19 mouse cellular contexts compared by ENCODE assay signal in genomic region chr17:35024261-35024660, GRCm38 (mm10). TPM values are rescaled to one million over a fixed set of nuclear protein-coding genes. Genes with fewer than 3 reads are reported as not detected.
DNase-seq lines count a peak whose midpoint lies in the region; ATAC-seq and TF ChIP-seq lines count a peak whose summit lies in the region.
"Had no signal": no experiment of that assay in that cellular context is flagged by ENCODE, and none has a peak within 500 bp of the region (broad histone marks: within the 10 kb centered on the region; RNA-seq: fewer than 3 reads in every experiment).

No protein-coding gene starts in this region.

- H3K9ac ChIP-seq in forebrain, embryonic 11.5 days (ENCODE audit: low read length): no peak overlapping the region
- H3K9ac ChIP-seq in forebrain, embryonic 15.5 days (replicated peaks): no peak overlapping the region
- peak overlapping the region; percentile 14; the same call in 1 of the 2 replicates for H3K9ac ChIP-seq in hindbrain, embryonic 12.5 days
- H3K9ac ChIP-seq in hindbrain, embryonic 16.5 days (ENCODE audit: low read depth, low read length): no peak overlapping the region
- H3K9ac ChIP-seq in MEL (ENCODE audit: control insufficient read depth, low read depth, low read length, poor library complexity, severe bottlenecking): peak overlapping the region; percentile 77
- peak overlapping the region; percentile 45; the same call in 1 of the 2 replicates for H3K9ac ChIP-seq in liver, embryonic 13.5 days
- H3K9ac ChIP-seq: embryonic facial prominence, embryonic 12.5 days; forebrain, embryonic 13.5 days; midbrain, embryonic 12.5 days; stomach, embryonic 15.5 days had no signal

- ATAC-seq in forebrain, embryonic 11.5 days (replicated peaks; ENCODE audit: low FRiP score): no peak
- ATAC-seq in forebrain, embryonic 15.5 days (replicated peaks): no peak
- no peak for ATAC-seq in hindbrain, embryonic 12.5 days (ENCODE audit: low FRiP score)
- no peak for ATAC-seq in hindbrain, embryonic 16.5 days
- no peak for ATAC-seq in liver, embryonic 13.5 days (ENCODE audit: low read depth)
- ATAC-seq: forebrain, embryonic 13.5 days had no signal

- no peak overlapping the region for H3K4me2 ChIP-seq in forebrain, embryonic 11.5 days (ENCODE audit: low read depth, low read length, severe bottlenecking)
- H3K4me2 ChIP-seq in forebrain, embryonic 15.5 days (replicated peaks): no peak overlapping the region
- H3K4me2 ChIP-seq in hindbrain, embryonic 12.5 days (replicated peaks): no peak overlapping the region
- no peak overlapping the region for H3K4me2 ChIP-seq in hindbrain, embryonic 16.5 days (ENCODE audit: low read length)
- H3K4me2 ChIP-seq in liver, embryonic 13.5 days: no peak overlapping the region
- H3K4me2 ChIP-seq: embryonic facial prominence, embryonic 12.5 days; forebrain, embryonic 13.5 days; midbrain, embryonic 12.5 days; stomach, embryonic 15.5 days had no signal

- H3K27ac ChIP-seq in forebrain, embryonic 11.5 days (ENCODE audit: low read depth, low read length): no peak overlapping the region
- no peak overlapping the region for H3K27ac ChIP-seq in forebrain, embryonic 15.5 days (replicated peaks)
- no peak overlapping the region for H3K27ac ChIP-seq in hindbrain, embryonic 12.5 days
- H3K27ac ChIP-seq in hindbrain, embryonic 16.5 days (ENCODE audit: low read depth, low read length): no peak overlapping the region
- H3K27ac ChIP-seq in MEL (ENCODE audit: control insufficient read depth, low read depth, low read length): peak overlapping the region; percentile 96
- H3K27ac ChIP-seq in liver, embryonic 13.5 days: 0 out of 2 replicates have a peak overlapping the region, but pooled peaks have one; percentile 58
- H3K27ac ChIP-seq: embryonic facial prominence, embryonic 12.5 days; forebrain, embryonic 13.5 days; midbrain, embryonic 12.5 days; stomach, embryonic 15.5 days had no signal

- peaks cover 13% of the 10 kb centered on the region for H3K4me1 ChIP-seq in forebrain, embryonic 11.5 days (replicated peaks; ENCODE audit: control insufficient read depth, insufficient read depth, low read length)
- H3K4me1 ChIP-seq in forebrain, embryonic 15.5 days: peaks cover 29% of the 10 kb centered on the region
- peaks cover 28% of the 10 kb centered on the region for H3K4me1 ChIP-seq in hindbrain, embryonic 12.5 days
- peaks cover 11% of the 10 kb centered on the region for H3K4me1 ChIP-seq in hindbrain, embryonic 16.5 days (ENCODE audit: control insufficient read depth, insufficient read depth, low read depth, low read length)
- H3K4me1 ChIP-seq in MEL (ENCODE audit: control insufficient read depth in 1 of 2, insufficient read depth in 2 of 2, low read length in 2 of 2): peaks cover 17 to 64% of the 10 kb centered on the region in 2 experiments; a peak in 3 of 4 replicates
- H3K4me1 ChIP-seq in liver, embryonic 13.5 days (replicated peaks): peaks cover 81% of the 10 kb centered on the region

- no peak for TF ChIP-seq RAD21 in MEL (IDR thresholded peaks at IDR 0.05; ENCODE audit: low read depth, low read length)

- DNase-seq in forebrain, embryonic 11.5 days (ENCODE audit: low spot score): peak; percentile 40
- DNase-seq in MEL (ENCODE audit: low read depth, low spot score): peak; percentile 50
- no peak for DNase-seq in liver, embryonic 13.5 days
- DNase-seq in adrenal gland, postnatal 25 days: no peak
- DNase-seq in right cerebral cortex, postnatal 10 days (ENCODE audit: low spot score in 2 of 2): no peak
- DNase-seq: adrenal gland, adult 8-10 months; cerebellum, adult 9-11 months; kidney, adult 11 months; kidney, postnatal 36 days; left cerebral cortex, postnatal 4 days; thymus, postnatal 36 days had no signal

- no peaks in the 10 kb centered on the region; the same call in 1 of the 2 replicates for H3K36me3 ChIP-seq in forebrain, embryonic 11.5 days (ENCODE audit: control insufficient read depth, insufficient read depth, low read length)
- H3K36me3 ChIP-seq in forebrain, embryonic 15.5 days: no peaks in the 10 kb centered on the region
- no peaks in the 10 kb centered on the region for H3K36me3 ChIP-seq in hindbrain, embryonic 12.5 days
- H3K36me3 ChIP-seq in hindbrain, embryonic 16.5 days (ENCODE audit: control insufficient read depth, insufficient read depth, low read length): no peaks in the 10 kb centered on the region
- peaks cover 0 to 50% of the 10 kb centered on the region in 2 experiments; a peak in 2 of 4 replicates for H3K36me3 ChIP-seq in MEL (ENCODE audit: control insufficient read depth in 1 of 2, insufficient read depth in 2 of 2, low read length in 2 of 2)
- no peaks in the 10 kb centered on the region for H3K36me3 ChIP-seq in liver, embryonic 13.5 days
- H3K36me3 ChIP-seq: embryonic facial prominence, embryonic 12.5 days; midbrain, embryonic 12.5 days; stomach, embryonic 15.5 days had no signal

- no peak for TF ChIP-seq CTCF in MEL (IDR thresholded peaks at IDR 0.05 in 2 of 3, conservative IDR thresholded peaks at IDR 0.05 in 1 of 3; ENCODE audit: control insufficient read depth in 1 of 3, insufficient read depth in 1 of 3, low read depth in 2 of 3, low read length in 3 of 3, poor library complexity in 1 of 3, severe bottlenecking in 1 of 3)

- no peaks in the 10 kb centered on the region for H3K27me3 ChIP-seq in forebrain, embryonic 11.5 days (ENCODE audit: control insufficient read depth, insufficient read depth, low read length)
- no peaks in the 10 kb centered on the region for H3K27me3 ChIP-seq in forebrain, embryonic 15.5 days
- H3K27me3 ChIP-seq in hindbrain, embryonic 12.5 days: no peaks in the 10 kb centered on the region; the same call in 1 of the 2 replicates
- H3K27me3 ChIP-seq in hindbrain, embryonic 16.5 days (replicated peaks; ENCODE audit: control insufficient read depth, insufficient read depth, low read length): no peaks in the 10 kb centered on the region
- no peaks in the 10 kb centered on the region for H3K27me3 ChIP-seq in MEL (ENCODE audit: control insufficient read depth in 1 of 2, insufficient read depth in 2 of 2, low read length in 2 of 2)
- H3K27me3 ChIP-seq in liver, embryonic 13.5 days: no peaks in the 10 kb centered on the region
- H3K27me3 ChIP-seq: embryonic facial prominence, embryonic 12.5 days; forebrain, embryonic 13.5 days; midbrain, embryonic 12.5 days; stomach, embryonic 15.5 days had no signal

- no peak for TF ChIP-seq EP300 in MEL (IDR thresholded peaks at IDR 0.05; ENCODE audit: low read depth in 1 of 2, low read length in 2 of 2)

- WGBS in forebrain, embryonic 11.5 days: 78% methylated on average over 13 of the region's 13 CpGs
- WGBS in forebrain, embryonic 15.5 days: 79% methylated on average over 13 of the region's 13 CpGs
- 71% methylated on average over 13 of the region's 13 CpGs for WGBS in hindbrain, embryonic 12.5 days
- WGBS in hindbrain, embryonic 16.5 days: 75% methylated on average over 13 of the region's 13 CpGs
- WGBS in liver, embryonic 13.5 days (ENCODE audit: insufficient replicate concordance): 48% methylated on average over 12 of the region's 13 CpGs

- no peak; a peak in 1 of 4 replicates for TF ChIP-seq POLR2A in MEL (IDR thresholded peaks at IDR 0.05; ENCODE audit: control insufficient read depth in 1 of 2, insufficient read depth in 1 of 2, low read depth in 1 of 2, low read length in 2 of 2, poor library complexity in 1 of 2)

- H3K4me3 ChIP-seq in forebrain, embryonic 11.5 days (ENCODE audit: low read depth, low read length): no peak overlapping the region
- H3K4me3 ChIP-seq in forebrain, embryonic 15.5 days: no peak overlapping the region
- no peak overlapping the region for H3K4me3 ChIP-seq in hindbrain, embryonic 12.5 days
- H3K4me3 ChIP-seq in hindbrain, embryonic 16.5 days (ENCODE audit: low read length): no peak overlapping the region
- H3K4me3 ChIP-seq in MEL (ENCODE audit: control insufficient read depth in 1 of 2, insufficient read depth in 1 of 2, low read depth in 2 of 2, low read length in 2 of 2): peak overlapping the region; percentile 54 to 66; a peak in 3 of 4 replicates
- H3K4me3 ChIP-seq in liver, embryonic 13.5 days (replicated peaks): no peak overlapping the region
- H3K4me3 ChIP-seq: embryonic facial prominence, embryonic 12.5 days; forebrain, embryonic 13.5 days; midbrain, embryonic 12.5 days; stomach, embryonic 15.5 days had no signal

- H3K9me3 ChIP-seq in forebrain, embryonic 11.5 days (ENCODE audit: control insufficient read depth, low read length): no peaks in the 10 kb centered on the region
- H3K9me3 ChIP-seq in forebrain, embryonic 15.5 days: no peaks in the 10 kb centered on the region
- no peaks in the 10 kb centered on the region for H3K9me3 ChIP-seq in hindbrain, embryonic 12.5 days (replicated peaks)
- no peaks in the 10 kb centered on the region for H3K9me3 ChIP-seq in hindbrain, embryonic 16.5 days (ENCODE audit: control insufficient read depth, low read length)
- no peaks in the 10 kb centered on the region for H3K9me3 ChIP-seq in MEL (replicated peaks; ENCODE audit: insufficient read depth, low read length)
- H3K9me3 ChIP-seq in liver, embryonic 13.5 days (replicated peaks): no peaks in the 10 kb centered on the region
- H3K9me3 ChIP-seq: embryonic facial prominence, embryonic 12.5 days; forebrain, embryonic 13.5 days; midbrain, embryonic 12.5 days; stomach, embryonic 15.5 days had no signal

- peaks cover 39% of the 10 kb centered on the region for H3K79me2 ChIP-seq in MEL (ENCODE audit: control insufficient read depth, insufficient read depth, low read length, poor library complexity)

RNA-seq across cellular contexts. Expression of gene Sapcd1, which starts 3.6 kb away (rescaled TPM):
- 4.0 and 4.1 TPM in 2 replicates for polyA plus RNA-seq in forebrain, embryonic 11.5 days (2014; fragmentation: Nextera tagmentation; extraction: Ambion mirVana)
- 5.8 and 5.9 TPM in 2 replicates for polyA plus RNA-seq in forebrain, embryonic 15.5 days (2015; fragmentation: Nextera tagmentation; extraction: Ambion mirVana)
- 2.4 and 3.6 TPM in 2 replicates for polyA plus RNA-seq in hindbrain, embryonic 12.5 days (2016; fragmentation: Nextera tagmentation; extraction: Ambion mirVana)
- 1.7 TPM in 2 replicates for polyA plus RNA-seq in hindbrain, embryonic 16.5 days (2015; fragmentation: Nextera tagmentation; extraction: Ambion mirVana)
- 161 and 164 TPM in 2 replicates for total RNA-seq in MEL (2012; rRNA removed)
- 100 to 1,000 TPM in 1 of 2 experiments, not detected in 1; 124 TPM for polyA plus RNA-seq in MEL (2012; ENCODE audit: insufficient read depth in 1 of 2, insufficient read length in 2 of 2, low read depth in 1 of 2, low replicate concordance in 2 of 2, missing spikeins in 1 of 2)
- 2.5 and 2.8 TPM in 2 replicates for polyA plus RNA-seq in liver, embryonic 13.5 days (2015; fragmentation: Nextera tagmentation; extraction: Ambion mirVana)
- total RNA-seq in adrenal gland, postnatal 25 days (2021): 0.61 TPM in 1 of 2 replicates, not detected in the other
- total RNA-seq: gastrocnemius, adult 8-10 months had no signal

RNA-seq across cellular contexts. Expression of gene Vwa7, which starts 7.9 kb away (rescaled TPM):
- polyA plus RNA-seq in forebrain, embryonic 11.5 days (2014; fragmentation: Nextera tagmentation; extraction: Ambion mirVana): 0.15 and 0.27 TPM in 2 replicates
- polyA plus RNA-seq in forebrain, embryonic 15.5 days (2015; fragmentation: Nextera tagmentation; extraction: Ambion mirVana): 0.14 and 0.28 TPM in 2 replicates
- polyA plus RNA-seq in hindbrain, embryonic 12.5 days (2016; fragmentation: Nextera tagmentation; extraction: Ambion mirVana): 0.12 and 0.20 TPM in 2 replicates
- 0.08 and 0.19 TPM in 2 replicates for polyA plus RNA-seq in hindbrain, embryonic 16.5 days (2015; fragmentation: Nextera tagmentation; extraction: Ambion mirVana)
- total RNA-seq in MEL (2012; rRNA removed): 9.7 and 10.4 TPM in 2 replicates
- 1 to 10 TPM in 1 of 2 experiments, not detected in 1; 9.8 TPM for polyA plus RNA-seq in MEL (2012; ENCODE audit: insufficient read depth in 1 of 2, insufficient read length in 2 of 2, low read depth in 1 of 2, low replicate concordance in 2 of 2, missing spikeins in 1 of 2)
- polyA plus RNA-seq in liver, embryonic 13.5 days (2015; fragmentation: Nextera tagmentation; extraction: Ambion mirVana): 0.08 TPM in 2 replicates
- total RNA-seq in adrenal gland, postnatal 25 days (2021): 0.57 and 0.97 TPM in 2 replicates

RNA-seq across cellular contexts. Expression of gene Msh5, which starts 22.3 kb away (rescaled TPM):
- polyA plus RNA-seq in forebrain, embryonic 11.5 days (2014; fragmentation: Nextera tagmentation; extraction: Ambion mirVana): 5.8 and 7.9 TPM in 2 replicates
- 2.8 and 3.2 TPM in 2 replicates for polyA plus RNA-seq in forebrain, embryonic 15.5 days (2015; fragmentation: Nextera tagmentation; extraction: Ambion mirVana)
- polyA plus RNA-seq in hindbrain, embryonic 12.5 days (2016; fragmentation: Nextera tagmentation; extraction: Ambion mirVana): 3.0 and 3.1 TPM in 2 replicates
- 1.8 and 2.5 TPM in 2 replicates for polyA plus RNA-seq in hindbrain, embryonic 16.5 days (2015; fragmentation: Nextera tagmentation; extraction: Ambion mirVana)
- 17.9 and 26.3 TPM in 2 replicates for total RNA-seq in MEL (2012; rRNA removed)
- 10 to 100 TPM in 1 of 2 experiments, not detected in 1; 29.0 TPM for polyA plus RNA-seq in MEL (2012; ENCODE audit: insufficient read depth in 1 of 2, insufficient read length in 2 of 2, low read depth in 1 of 2, low replicate concordance in 2 of 2, missing spikeins in 1 of 2)
- polyA plus RNA-seq in liver, embryonic 13.5 days (2015; fragmentation: Nextera tagmentation; extraction: Ambion mirVana): 3.2 and 3.4 TPM in 2 replicates
- 1.3 and 1.6 TPM in 2 replicates for total RNA-seq in adrenal gland, postnatal 25 days (2021)
- total RNA-seq: gastrocnemius, adult 8-10 months had no signal

RNA-seq across cellular contexts. Expression of gene Vars, which starts 23.5 kb away (rescaled TPM):
- polyA plus RNA-seq in forebrain, embryonic 11.5 days (2014; fragmentation: Nextera tagmentation; extraction: Ambion mirVana): 169 and 174 TPM in 2 replicates
- polyA plus RNA-seq in forebrain, embryonic 15.5 days (2015; fragmentation: Nextera tagmentation; extraction: Ambion mirVana): 82.9 and 88.6 TPM in 2 replicates
- 109 and 110 TPM in 2 replicates for polyA plus RNA-seq in hindbrain, embryonic 12.5 days (2016; fragmentation: Nextera tagmentation; extraction: Ambion mirVana)
- polyA plus RNA-seq in hindbrain, embryonic 16.5 days (2015; fragmentation: Nextera tagmentation; extraction: Ambion mirVana): 50.7 and 61.7 TPM in 2 replicates
- 149 and 158 TPM in 2 replicates for total RNA-seq in MEL (2012; rRNA removed)
- polyA plus RNA-seq in MEL (2012; ENCODE audit: insufficient read depth in 1 of 2, insufficient read length in 2 of 2, low read depth in 1 of 2, low replicate concordance in 2 of 2, missing spikeins in 1 of 2): 100 to 1,000 TPM in 1 of 2 experiments, not detected in 1; 251 TPM
- polyA plus RNA-seq in liver, embryonic 13.5 days (2015; fragmentation: Nextera tagmentation; extraction: Ambion mirVana): 110 and 112 TPM in 2 replicates
- total RNA-seq in adrenal gland, postnatal 25 days (2021): 62.4 and 64.8 TPM in 2 replicates

RNA-seq across cellular contexts. Expression of gene Clic1, which starts 25.5 kb away (rescaled TPM):
- 67.7 and 74.5 TPM in 2 replicates for polyA plus RNA-seq in forebrain, embryonic 11.5 days (2014; fragmentation: Nextera tagmentation; extraction: Ambion mirVana)
- polyA plus RNA-seq in forebrain, embryonic 15.5 days (2015; fragmentation: Nextera tagmentation; extraction: Ambion mirVana): 98.4 and 100 TPM in 2 replicates
- 157 and 159 TPM in 2 replicates for polyA plus RNA-seq in hindbrain, embryonic 12.5 days (2016; fragmentation: Nextera tagmentation; extraction: Ambion mirVana)
- polyA plus RNA-seq in hindbrain, embryonic 16.5 days (2015; fragmentation: Nextera tagmentation; extraction: Ambion mirVana): 85.2 and 88.5 TPM in 2 replicates
- total RNA-seq in MEL (2012; rRNA removed): 285 and 333 TPM in 2 replicates
- 100 to 1,000 TPM; 309 to 335 TPM for polyA plus RNA-seq in MEL (2012; ENCODE audit: insufficient read depth in 1 of 2, insufficient read length in 2 of 2, low read depth in 1 of 2, low replicate concordance in 2 of 2, missing spikeins in 1 of 2)
- 141 and 147 TPM in 2 replicates for polyA plus RNA-seq in liver, embryonic 13.5 days (2015; fragmentation: Nextera tagmentation; extraction: Ambion mirVana)
- total RNA-seq in adrenal gland, postnatal 25 days (2021): 79.7 and 90.5 TPM in 2 replicates

Comparison
In these comparisons a context has a peak if more than half of its experiments do, and no peak if none do; other contexts are left out.
1. H3K9ac ChIP-seq: peak in hindbrain, embryonic 12.5 days (single experiment), MEL (single experiment) and liver, embryonic 13.5 days (single experiment); none in forebrain, embryonic 11.5 days (single experiment), forebrain, embryonic 15.5 days (single experiment) and hindbrain, embryonic 16.5 days (single experiment).
2. DNase-seq: peak in forebrain, embryonic 11.5 days (single experiment) and MEL (single experiment); none in liver, embryonic 13.5 days (single experiment), adrenal gland, postnatal 25 days (single experiment) and right cerebral cortex, postnatal 10 days (0 of 2).
3. H3K27ac ChIP-seq: peak in MEL (single experiment) and liver, embryonic 13.5 days (single experiment); none in forebrain, embryonic 11.5 days (single experiment), forebrain, embryonic 15.5 days (single experiment), hindbrain, embryonic 12.5 days (single experiment) and hindbrain, embryonic 16.5 days (single experiment).
4. H3K4me3 ChIP-seq: peak in MEL (2 of 2); none in forebrain, embryonic 11.5 days (single experiment), forebrain, embryonic 15.5 days (single experiment), hindbrain, embryonic 12.5 days (single experiment), hindbrain, embryonic 16.5 days (single experiment) and liver, embryonic 13.5 days (single experiment).